Mouse (Mus musculus) cortical plate, adult 2 months (tissue): ENCODE results near the gene Slc47a2.

ENCODE experiments used
- CTCF ChIP-seq: fragments of 200-500 bp; IDR thresholded peaks from 2 replicates; pipeline ENCODE4 v1.5.1; 2011; ENCODE audit warnings: mild to moderate bottlenecking, control low read depth, low read length; ENCODE audit not compliant: insufficient read depth; ENCODE audit errors: extremely low read depth
- POLR2A ChIP-seq: fragments of 200-500 bp; IDR thresholded peaks from 2 replicates; pipeline ENCODE4 v1.6.1; 2011; ENCODE audit warnings: mild to moderate bottlenecking, low read length, control low read depth; ENCODE audit not compliant: insufficient read depth; ENCODE audit errors: extremely low read depth

GRCm38 (mm10) chr11:61277937-61278336, 64.7 kb downstream of the Slc47a2 start:
- TF ChIP-seq CTCF (no peak), POLR2A (no peak)
